Mouse (Mus musculus) urinary bladder, adult 18-20 months (tissue): ENCODE data around the gene Gm5788.
"Not testable (repeated sequence)": the region's sequence is repeated elsewhere in the genome, so short reads cannot be mapped to it uniquely, and the experiment has no call there.

Experiments used
- DNase-seq, 2 experiments: peaks; one replicate each; pipeline ENCODE4 v3.0.0; 2022; ENCODE audit warnings: low spot score in 2 of 2, mixed read lengths in 2 of 2

Gene Gm5788

DNA sequence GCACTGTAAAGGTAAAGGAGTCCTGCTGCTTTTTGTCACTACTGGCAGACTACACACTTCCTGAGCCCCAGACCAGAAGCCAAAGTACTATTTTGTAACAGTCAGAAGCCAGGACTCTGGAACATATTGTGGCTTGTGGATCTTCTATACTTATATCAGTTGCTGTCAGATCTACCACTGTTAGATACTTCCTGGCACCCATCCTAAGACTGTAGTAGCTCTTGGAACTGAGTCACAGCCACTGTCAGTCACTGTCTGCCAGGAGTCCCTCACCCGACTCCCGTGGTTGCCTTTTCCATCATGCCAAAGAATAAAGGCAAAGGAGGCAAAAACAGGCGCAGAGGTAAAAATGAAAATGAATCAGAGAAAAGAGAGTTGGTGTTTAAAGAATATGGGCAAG, at the start of gene Gm5788:
Gene Gm5788, plus strand, starts transcription at position 301 of the 400 bp plus-strand sequence.
- not testable (repeated sequence) for DNase-seq

DNA sequence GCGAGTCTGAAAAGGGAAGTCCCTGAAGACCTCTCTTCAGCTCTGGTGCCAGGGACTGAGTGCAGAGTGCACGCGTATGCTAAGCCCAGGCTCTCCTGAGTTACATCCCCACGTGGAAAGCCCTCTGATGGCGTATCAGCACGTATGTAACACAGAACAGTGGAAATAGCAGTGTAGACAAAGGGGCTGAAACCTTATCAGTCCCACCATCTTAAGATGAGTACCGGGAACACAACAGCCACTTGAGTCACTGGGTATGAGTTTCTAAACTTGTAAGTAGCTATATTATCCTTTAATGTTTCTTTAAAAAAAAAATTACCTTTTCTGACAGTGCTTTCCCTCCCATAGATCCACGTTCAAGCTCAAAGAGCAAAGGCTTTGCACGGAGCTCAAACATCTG, 45.1 kb upstream of the Gm5788 start:
- no peak for DNase-seq

DNA sequence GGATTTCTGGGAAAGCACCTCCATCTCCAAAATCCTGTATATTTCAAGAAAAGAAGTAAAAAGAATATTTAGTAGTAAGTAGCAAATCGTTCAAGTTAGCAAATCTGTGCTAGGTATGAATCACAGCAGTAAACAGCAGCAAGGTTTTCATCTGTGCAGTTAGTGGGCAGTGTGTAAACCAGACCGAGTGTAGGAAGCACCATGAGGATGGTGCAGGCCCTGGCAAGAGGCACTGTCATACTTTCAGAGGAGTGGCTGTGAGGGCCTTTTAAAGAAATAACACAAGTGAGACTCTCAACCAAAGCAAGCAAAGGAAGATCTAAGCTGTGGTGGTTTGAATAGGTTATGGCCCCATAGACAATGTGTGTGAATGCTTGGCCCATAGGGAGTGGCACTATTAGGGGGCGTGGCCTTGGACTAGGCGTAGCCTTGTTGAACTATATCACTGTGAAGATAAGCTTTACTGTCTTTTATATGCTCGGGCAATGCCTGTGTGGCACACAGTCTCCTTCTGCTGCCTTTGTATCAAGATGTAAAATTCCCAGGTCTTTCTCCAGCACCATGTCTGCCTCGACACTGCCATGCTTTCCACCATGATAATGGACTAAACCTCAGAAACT, 29.7 kb upstream of the Gm5788 start:
- no peak for DNase-seq

DNA sequence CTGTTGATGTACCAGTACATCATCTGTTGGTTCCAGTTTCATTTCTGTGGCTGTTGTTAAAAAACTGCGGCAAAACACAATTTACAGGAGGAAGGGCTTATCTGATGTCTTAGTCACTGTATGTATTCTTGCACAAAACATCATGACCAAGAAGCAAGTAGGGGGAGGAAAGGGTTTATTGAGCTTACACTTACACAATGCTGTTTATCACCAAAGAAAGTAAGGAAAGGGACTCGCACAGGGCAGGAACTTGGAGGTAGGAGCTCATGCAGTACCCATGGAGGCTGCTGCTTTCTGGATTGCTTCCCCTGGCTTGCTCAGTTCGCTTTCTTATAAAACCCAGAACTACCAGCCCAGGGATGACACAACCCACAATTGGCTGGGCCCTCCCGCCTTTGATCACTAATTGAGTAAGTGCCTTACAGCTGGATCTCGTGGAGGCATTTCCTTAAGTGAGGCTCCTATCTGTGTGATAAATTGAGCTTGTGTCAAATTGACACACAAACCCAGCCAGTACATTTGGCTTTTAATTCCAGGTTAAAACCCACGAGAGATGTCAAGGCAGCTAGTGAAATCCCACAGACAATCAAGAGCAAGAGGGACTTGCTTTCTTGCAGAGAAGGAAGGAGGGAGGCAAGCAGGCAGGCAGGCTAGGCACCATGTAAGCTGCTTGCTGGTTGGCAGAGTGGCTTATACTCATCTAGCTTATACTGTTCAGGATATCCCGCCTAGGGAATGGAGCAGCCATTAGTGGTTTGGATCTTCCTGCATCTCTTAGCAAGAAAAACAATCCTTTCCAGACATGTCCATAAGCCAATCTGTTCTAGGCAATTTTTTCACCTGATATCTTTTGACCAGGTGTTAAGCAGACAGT, 24.0 kb upstream of the Gm5788 start:
- DNase-seq: no peak

DNA sequence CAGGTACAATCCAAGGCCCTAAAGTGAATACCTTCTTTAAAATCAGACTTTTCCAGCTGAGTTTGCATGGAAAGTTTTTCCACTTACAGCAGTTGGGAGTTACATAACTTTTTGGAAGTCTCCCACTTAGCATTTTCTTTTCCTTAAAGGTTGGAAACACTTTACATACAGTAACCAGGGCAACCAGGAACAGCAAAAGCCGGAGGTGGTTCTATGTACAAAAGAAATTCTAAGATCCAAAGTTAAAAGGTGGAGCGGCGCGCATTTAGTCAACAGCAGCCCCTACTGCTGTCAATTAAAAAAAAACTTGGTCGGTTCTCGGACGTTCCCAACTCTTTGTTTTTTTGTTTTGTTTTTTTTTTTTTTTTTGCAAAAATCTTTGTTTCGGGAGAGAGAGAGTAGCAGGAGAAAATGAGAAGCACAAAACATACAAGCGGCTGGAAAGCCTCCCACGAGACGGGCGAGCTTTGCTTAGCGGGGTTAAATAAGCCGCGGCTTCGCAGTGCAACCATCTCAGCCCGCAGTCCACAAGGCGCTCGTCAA, 23.0 kb upstream of the Gm5788 start:
- DNase-seq: no peak

DNA sequence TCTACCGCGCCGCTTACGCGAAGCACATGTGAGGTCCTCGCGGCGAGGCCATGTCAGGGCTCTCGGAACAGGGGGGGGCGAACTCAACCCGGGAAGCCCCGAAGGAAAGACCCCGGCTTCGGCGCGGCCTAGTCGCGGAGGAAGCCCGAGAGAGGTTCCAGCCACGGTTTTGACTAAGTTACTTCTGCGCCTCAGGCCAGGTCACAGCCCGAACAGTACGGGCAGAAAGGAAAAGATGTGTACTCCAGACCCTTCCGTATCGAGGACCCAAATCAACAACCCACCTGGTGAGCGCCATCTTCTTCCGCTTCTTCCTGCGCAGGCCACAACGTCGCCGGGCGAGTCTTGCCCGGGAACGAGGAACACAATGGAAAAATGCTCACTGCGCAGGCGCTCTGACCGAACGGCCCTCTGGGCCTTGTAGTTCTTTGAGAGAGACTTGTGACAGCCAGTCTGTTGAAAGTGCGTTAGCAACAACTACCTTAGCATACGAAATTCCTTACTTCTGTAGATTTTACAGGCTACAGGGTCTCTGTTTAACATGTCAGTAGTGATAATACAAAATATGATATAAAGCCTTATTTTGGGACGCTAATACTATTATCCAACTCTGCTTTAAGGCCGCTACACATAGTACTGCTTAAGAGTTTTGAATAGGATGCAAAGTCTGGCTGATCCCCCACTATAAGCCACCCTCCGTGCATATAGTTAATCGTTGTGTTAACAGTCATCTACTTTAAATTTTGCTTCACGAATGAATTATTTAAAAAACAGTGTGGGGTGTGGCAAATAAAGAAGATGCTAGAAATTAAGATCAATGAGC, 22.3 kb upstream of the Gm5788 start, which contains the start of gene Snw1:
Gene Snw1, minus strand, starts transcription at position 311 of the 823 bp plus-strand sequence.
- DNase-seq: peak; percentile 84 to 92

DNA sequence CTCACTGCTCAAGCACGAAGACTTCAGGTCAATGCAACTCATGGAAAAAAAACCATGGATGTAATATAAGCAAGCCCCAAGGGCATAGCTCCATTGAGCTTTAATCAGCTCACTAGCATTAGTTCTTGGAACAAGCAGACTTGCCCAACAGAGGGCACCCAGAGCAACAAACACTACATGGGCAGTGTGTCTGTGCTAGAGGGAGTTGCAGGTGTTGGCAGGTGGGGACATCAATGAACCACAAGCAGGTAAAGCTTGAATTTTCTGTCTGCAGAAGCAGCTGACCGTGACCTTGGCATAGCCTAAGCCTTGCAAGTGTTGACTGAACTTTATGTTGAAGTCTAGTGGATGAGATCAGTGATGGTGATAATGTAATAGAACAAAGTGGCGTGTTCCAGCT, 19.8 kb upstream of the Gm5788 start:
- DNase-seq: no peak

DNA sequence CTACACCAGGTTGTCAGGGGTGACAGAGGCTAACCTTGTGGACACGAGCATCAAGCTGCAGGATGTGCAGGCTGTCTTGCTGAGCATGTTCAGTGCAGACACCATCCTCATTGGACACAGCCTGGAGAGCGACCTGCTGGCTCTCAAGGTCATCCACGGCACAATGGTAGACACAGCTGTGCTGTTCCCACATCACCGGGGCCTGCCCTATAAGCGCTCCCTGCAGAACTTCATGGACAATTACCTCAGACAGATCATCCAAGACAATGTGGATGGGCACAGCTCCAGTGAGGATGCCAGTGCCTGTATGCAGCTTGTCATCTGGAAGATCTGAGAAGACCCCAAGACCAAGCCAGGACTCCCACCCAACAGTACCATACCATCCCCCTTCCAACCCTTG, 12.0 kb upstream of the Gm5788 start:
- not testable (repeated sequence) for DNase-seq

DNA sequence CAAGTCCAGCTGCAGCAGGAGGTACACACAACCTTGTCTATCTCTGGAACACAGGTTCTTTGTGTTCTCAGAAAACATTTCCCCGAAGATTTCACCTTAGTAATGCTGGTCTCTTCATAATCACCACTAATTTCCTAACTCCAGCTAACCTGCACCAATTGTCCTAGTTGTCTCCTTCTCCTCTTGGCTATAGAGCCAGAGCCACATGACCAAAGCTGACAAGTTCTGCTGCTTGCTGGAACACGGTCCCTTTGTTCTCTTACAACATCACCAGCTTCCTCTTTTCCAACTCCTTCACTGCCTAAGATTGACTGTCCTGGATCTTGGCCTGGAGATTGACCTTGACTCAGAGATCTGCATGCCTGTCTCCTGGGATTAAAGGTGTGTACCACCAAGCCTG, 5.8 kb upstream of the Gm5788 start:
- DNase-seq: not testable (repeated sequence)

DNA sequence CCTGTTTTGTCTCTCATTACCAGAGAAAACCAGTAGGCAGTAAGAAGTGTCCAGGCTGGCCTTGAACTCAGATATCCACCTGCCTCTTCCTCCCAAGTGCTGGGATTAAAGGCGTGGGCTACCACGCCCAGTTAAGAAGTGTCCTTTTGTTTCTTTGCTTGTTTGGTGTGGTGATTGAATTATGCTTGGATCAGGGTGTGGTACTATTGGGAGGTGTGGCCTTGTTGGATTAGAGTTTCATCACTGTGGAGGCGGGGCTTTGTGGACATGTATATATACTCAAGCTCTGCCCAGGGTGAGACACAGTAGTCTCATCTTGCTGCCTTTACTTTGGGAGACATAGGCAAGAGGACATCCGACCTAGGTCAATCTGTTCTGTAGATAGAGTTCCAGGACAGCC, 19.5 kb downstream of the Gm5788 start, which contains the start of gene Gm8300:
Gene Gm8300, plus strand, starts transcription at position 301 of the 400 bp plus-strand sequence.
- DNase-seq: not testable (repeated sequence)

DNA sequence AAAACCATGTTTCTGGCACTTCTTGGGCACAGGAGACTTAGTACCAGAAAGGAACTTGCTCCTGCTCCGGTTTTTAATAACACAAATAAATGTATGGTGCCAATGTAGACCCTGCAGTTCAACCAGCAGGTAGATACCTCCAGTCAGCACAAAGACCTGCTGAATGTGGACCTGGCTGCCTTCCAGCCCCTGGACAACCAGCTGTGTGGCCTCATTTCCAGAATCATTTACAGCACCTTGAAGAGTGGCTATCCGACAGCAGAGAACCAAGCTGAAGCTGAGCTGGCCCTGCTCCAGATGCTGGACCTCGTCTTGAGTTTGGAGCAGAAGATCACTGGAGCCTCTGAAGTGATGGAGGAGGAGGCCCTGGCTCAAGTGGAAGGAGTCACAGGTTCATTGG, 25.1 kb downstream of the Gm5788 start:
- DNase-seq: not testable (repeated sequence)

DNA sequence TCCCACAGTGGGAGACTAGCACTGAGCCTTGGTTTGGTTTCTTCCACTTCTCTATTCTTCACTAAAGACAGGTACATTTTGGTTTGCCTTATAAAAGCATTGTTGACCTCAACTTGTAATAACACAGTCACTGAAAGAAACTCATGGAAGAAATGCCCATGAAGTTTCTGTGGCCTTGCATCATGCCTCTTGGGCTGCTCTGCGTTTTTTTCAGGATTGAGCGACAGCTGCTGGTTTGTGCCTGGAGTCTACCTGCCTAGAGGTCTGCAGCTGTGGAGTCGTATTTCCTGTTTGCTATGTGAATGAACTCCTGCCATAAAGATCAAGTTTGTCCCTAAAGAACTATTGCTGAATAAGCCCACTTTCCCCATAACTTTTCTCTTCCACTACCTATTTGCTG, 49.4 kb downstream of the Gm5788 start:
- DNase-seq: no peak
